Mouse (Mus musculus): ENCODE results near the gene Pex14. TPM values are rescaled to one million over a fixed set of nuclear protein-coding genes. Genes with fewer than 3 reads are reported as not detected.
A peak's percentile ranks its signal among the peaks of the same experiment; 100 is the strongest.

Pex14 gene
- polyA plus RNA-seq, 2 experiments: 32.3 to 37.3 TPM

DNA sequence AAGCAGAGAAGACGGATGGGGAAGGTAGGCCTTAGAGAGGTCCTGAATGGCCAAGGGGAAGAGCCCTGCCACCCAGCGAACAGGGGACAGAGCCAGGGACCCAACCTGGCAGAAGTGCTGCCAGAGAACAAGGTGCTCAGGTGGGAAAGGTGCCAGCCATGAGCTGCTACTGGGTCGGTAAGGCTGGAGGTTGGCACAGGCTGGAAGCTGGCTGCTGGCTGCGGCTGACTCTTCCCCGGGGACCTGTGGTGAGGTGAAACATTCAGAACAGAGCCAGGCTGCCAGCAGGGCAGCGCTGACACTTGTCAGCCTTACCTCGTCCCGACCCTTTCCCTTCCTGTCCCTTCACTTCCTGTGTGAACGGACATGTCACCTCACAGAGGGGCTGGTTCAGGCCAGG is 171.4 kb downstream of the Pex14 start:
- Histone ChIP-seq H3K36me3 (ENCODE audit: control insufficient read depth, insufficient read depth, low read length) (no peaks in the 10 kb centered on the region), H3K4me2 (replicated peaks; ENCODE audit: low read depth, low read length, severe bottlenecking) (no peak overlapping the region), H3K4me3 (replicated peaks; ENCODE audit: low read length) (no peak overlapping the region), H3K9me3 (ENCODE audit: control insufficient read depth, low read length) (no peaks in the 10 kb centered on the region), H3K27me3 (ENCODE audit: control insufficient read depth, insufficient read depth, low read length) (peaks cover 9% of the 10 kb centered on the region; the same call in 1 of the 2 replicates), H3K9ac (ENCODE audit: low read depth, low read length, severe bottlenecking) (no peak overlapping the region), H3K4me1 (ENCODE audit: control insufficient read depth, insufficient read depth, low read length) (peaks cover 17% of the 10 kb centered on the region), H3K27ac (replicated peaks; ENCODE audit: low read depth, low read length) (no peak overlapping the region)
- TF ChIP-seq POLR2A (IDR thresholded peaks at IDR 0.05; ENCODE audit: borderline replicate concordance, extremely low read depth, insufficient read depth, insufficient read length): no peak
- DNase-seq (ENCODE audit: low spot score) (no peak), ATAC-seq (ENCODE audit: low FRiP score, low read depth) (no peak)
- WGBS: 63% methylated on average over 9 of the region's 9 CpGs

DNA sequence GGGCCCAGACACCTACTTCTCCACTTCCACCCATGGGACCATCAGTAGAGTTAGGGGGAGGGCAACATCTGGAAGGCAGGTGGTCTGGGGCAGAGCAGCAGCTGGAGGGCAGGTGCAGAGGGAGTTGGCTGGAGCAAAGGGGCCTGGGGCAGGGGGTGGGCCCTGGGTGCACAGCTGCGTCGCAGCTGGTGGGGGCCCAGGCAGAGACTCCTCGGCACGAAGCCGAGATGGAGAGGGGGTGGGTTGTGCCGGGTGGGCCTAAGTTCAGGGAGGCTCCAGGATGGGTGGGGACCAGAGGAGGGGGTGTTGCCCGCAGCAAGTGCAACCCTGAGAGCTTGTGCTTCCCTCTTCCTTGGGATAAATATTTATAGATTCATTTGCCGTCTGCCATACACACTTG is 173.2 kb downstream of the Pex14 start:
- H3K27ac ChIP-seq (replicated peaks; ENCODE audit: low read depth, low read length): no peak overlapping the region
- H3K36me3 ChIP-seq (ENCODE audit: control insufficient read depth, insufficient read depth, low read length): no peaks in the 10 kb centered on the region
- no peak overlapping the region for H3K4me3 ChIP-seq (replicated peaks; ENCODE audit: low read length)
- no peak overlapping the region for H3K9ac ChIP-seq (ENCODE audit: low read depth, low read length, severe bottlenecking)
- H3K27me3 ChIP-seq (ENCODE audit: control insufficient read depth, insufficient read depth, low read length): peaks cover 22% of the 10 kb centered on the region
- H3K4me1 ChIP-seq (ENCODE audit: control insufficient read depth, insufficient read depth, low read length): peaks cover 25% of the 10 kb centered on the region
- H3K4me2 ChIP-seq (replicated peaks; ENCODE audit: low read depth, low read length, severe bottlenecking): no peak overlapping the region
- DNase-seq (ENCODE audit: low spot score) (peak; percentile 62), ATAC-seq (ENCODE audit: low FRiP score, low read depth) (peak; percentile 58)
- WGBS: 4% methylated on average over 7 of the region's 8 CpGs
- no peaks in the 10 kb centered on the region for H3K9me3 ChIP-seq (ENCODE audit: control insufficient read depth, low read length)
- TF ChIP-seq POLR2A (IDR thresholded peaks at IDR 0.05; ENCODE audit: borderline replicate concordance, extremely low read depth, insufficient read depth, insufficient read length): no peak

DNA sequence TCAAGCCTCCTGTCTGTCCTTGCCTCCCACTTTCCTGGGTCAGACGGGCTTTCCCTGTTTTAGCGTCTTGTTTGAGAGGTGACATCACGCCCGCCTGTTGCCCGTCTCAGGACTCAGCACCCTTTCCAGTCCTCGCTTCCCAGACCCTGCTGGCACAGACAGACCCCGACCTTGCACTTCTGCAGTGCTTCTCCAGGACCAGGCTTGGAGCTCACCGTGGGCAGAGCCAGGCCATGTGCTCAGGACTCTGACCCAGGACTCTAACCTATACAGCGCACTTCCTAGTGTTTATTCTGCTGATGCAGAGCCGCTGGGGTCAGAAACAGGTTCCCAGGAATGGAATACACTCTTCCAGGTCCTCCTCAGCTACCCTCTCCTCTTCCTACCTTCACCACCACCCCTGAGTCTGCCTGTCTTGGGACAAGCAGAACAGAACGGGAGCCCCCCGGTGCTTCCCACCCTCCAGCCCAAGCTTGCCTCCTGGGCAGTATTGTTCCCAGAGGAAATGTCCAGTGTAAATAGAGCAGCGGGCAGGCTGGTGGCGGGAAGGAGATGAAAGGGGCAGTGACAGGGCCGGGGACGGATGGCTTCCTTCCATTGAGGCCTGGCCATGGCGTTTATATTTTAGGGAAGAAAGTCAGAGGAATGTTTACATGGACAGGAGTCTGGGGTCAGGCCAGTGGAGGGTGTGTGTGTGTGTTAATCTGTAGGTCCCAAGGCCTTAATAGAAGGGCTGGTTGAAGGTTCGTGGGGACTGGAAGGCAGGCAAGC is 173.9 kb downstream of the Pex14 start:
- H3K4me3 ChIP-seq (replicated peaks; ENCODE audit: low read length): no peak overlapping the region
- H3K27ac ChIP-seq (replicated peaks; ENCODE audit: low read depth, low read length): no peak overlapping the region
- TF ChIP-seq POLR2A (IDR thresholded peaks at IDR 0.05; ENCODE audit: borderline replicate concordance, extremely low read depth, insufficient read depth, insufficient read length): no peak
- no peak overlapping the region for H3K4me2 ChIP-seq (replicated peaks; ENCODE audit: low read depth, low read length, severe bottlenecking)
- no peak for ATAC-seq (ENCODE audit: low FRiP score, low read depth)
- no peaks in the 10 kb centered on the region for H3K9me3 ChIP-seq (ENCODE audit: control insufficient read depth, low read length)
- peaks cover 28% of the 10 kb centered on the region for H3K27me3 ChIP-seq (ENCODE audit: control insufficient read depth, insufficient read depth, low read length)
- WGBS: 48% methylated on average over 17 of the region's 18 CpGs
- no peak overlapping the region for H3K9ac ChIP-seq (ENCODE audit: low read depth, low read length, severe bottlenecking)
- no peak for DNase-seq (ENCODE audit: low spot score)
- H3K36me3 ChIP-seq (ENCODE audit: control insufficient read depth, insufficient read depth, low read length): no peaks in the 10 kb centered on the region
- peaks cover 31% of the 10 kb centered on the region for H3K4me1 ChIP-seq (ENCODE audit: control insufficient read depth, insufficient read depth, low read length)

DNA sequence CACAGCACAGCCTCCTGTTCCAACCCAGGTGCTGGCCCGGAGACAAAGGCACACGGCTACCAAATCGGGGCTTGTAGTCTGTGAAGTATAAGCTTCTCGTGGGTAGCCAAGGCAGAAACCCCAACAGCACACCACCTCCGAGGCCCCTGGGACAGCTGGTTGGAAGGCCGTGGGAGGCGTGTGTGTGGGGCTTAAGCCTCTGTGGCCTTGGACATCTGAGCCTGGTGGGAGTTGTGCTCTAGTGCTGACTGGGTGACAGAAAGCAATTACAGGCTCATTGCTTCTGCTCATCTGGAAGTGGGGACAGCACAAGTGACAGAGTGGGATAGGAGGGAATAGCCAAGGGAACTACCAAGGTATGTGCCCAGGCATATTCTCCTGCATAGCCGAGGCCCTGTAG is 175.7 kb downstream of the Pex14 start:
- Histone ChIP-seq H3K4me2 (replicated peaks; ENCODE audit: low read depth, low read length, severe bottlenecking) (no peak overlapping the region), H3K9me3 (ENCODE audit: control insufficient read depth, low read length) (no peaks in the 10 kb centered on the region), H3K4me3 (replicated peaks; ENCODE audit: low read length) (no peak overlapping the region), H3K9ac (ENCODE audit: low read depth, low read length, severe bottlenecking) (no peak overlapping the region), H3K27me3 (ENCODE audit: control insufficient read depth, insufficient read depth, low read length) (peaks cover 38% of the 10 kb centered on the region), H3K36me3 (ENCODE audit: control insufficient read depth, insufficient read depth, low read length) (no peaks in the 10 kb centered on the region), H3K4me1 (ENCODE audit: control insufficient read depth, insufficient read depth, low read length) (peaks cover 36% of the 10 kb centered on the region), H3K27ac (replicated peaks; ENCODE audit: low read depth, low read length) (no peak overlapping the region)
- ATAC-seq (ENCODE audit: low FRiP score, low read depth) (0 out of 2 replicates have a peak, but pooled peaks have one; percentile 13), DNase-seq (ENCODE audit: low spot score) (no peak)
- 30% methylated on average over 8 of the region's 8 CpGs for WGBS
- no peak for TF ChIP-seq POLR2A (IDR thresholded peaks at IDR 0.05; ENCODE audit: borderline replicate concordance, extremely low read depth, insufficient read depth, insufficient read length)

DNA sequence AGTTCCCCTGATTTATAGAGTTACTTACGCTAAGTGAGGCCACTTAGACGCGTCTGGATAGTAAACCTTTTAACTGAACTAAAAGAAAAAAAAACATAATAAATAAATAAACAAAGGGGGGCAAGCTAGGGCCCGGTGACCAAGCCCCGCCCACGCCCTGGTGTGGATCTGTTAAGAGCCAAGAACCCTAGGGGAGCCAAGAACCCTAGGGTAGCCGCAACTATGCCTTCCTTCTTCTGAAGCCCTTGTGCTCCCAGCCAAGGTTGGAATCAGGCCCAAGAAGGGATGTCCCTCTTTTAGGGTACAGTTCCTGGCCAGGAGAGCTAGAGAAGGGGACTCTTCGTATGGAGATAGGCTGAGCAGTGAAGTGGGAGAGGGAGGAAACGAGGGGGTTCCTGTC is 176.3 kb downstream of the Pex14 start:
- Histone ChIP-seq H3K27ac (replicated peaks; ENCODE audit: low read depth, low read length) (no peak overlapping the region), H3K4me1 (ENCODE audit: control insufficient read depth, insufficient read depth, low read length) (peaks cover 36% of the 10 kb centered on the region), H3K27me3 (ENCODE audit: control insufficient read depth, insufficient read depth, low read length) (peaks cover 43% of the 10 kb centered on the region), H3K36me3 (ENCODE audit: control insufficient read depth, insufficient read depth, low read length) (no peaks in the 10 kb centered on the region), H3K9ac (ENCODE audit: low read depth, low read length, severe bottlenecking) (no peak overlapping the region), H3K9me3 (ENCODE audit: control insufficient read depth, low read length) (no peaks in the 10 kb centered on the region), H3K4me3 (replicated peaks; ENCODE audit: low read length) (no peak overlapping the region), H3K4me2 (replicated peaks; ENCODE audit: low read depth, low read length, severe bottlenecking) (no peak overlapping the region)
- 39% methylated on average over 9 of the region's 9 CpGs for WGBS
- no peak for TF ChIP-seq POLR2A (IDR thresholded peaks at IDR 0.05; ENCODE audit: borderline replicate concordance, extremely low read depth, insufficient read depth, insufficient read length)
- no peak for ATAC-seq (ENCODE audit: low FRiP score, low read depth)
- no peak for DNase-seq (ENCODE audit: low spot score)

Data from limb, embryonic 14.5 days (tissue).